Mouse (Mus musculus): ENCODE results near the gene Rasl10b.

Gene Rasl10b

GRCm38 (mm10) chr11:83409087-83409754, at the start of gene Rasl10b:
Gene Rasl10b, plus strand, starts transcription at chr11:83409137.
- DNase-seq (ENCODE audit: low spot score in 2 of 2), result no peak

- no peak for DNase-seq (ENCODE audit: low spot score in 2 of 2)
Observed at GRCm38 (mm10) chr11:83364656-83365055, 44.3 kb upstream of the Rasl10b start.

- peak in 1 of 2 experiments; percentile 35 for DNase-seq (ENCODE audit: low spot score in 2 of 2)
Observed at GRCm38 (mm10) chr11:83371267-83371666, 37.7 kb upstream of the Rasl10b start.

GRCm38 (mm10) chr11:83379745-83380341, 29.1 kb upstream of the Rasl10b start:
- no peak for DNase-seq (ENCODE audit: low spot score in 2 of 2)

GRCm38 (mm10) chr11:83382876-83383531, 25.9 kb upstream of the Rasl10b start:
- DNase-seq (ENCODE audit: low spot score in 2 of 2), result no peak

GRCm38 (mm10) chr11:83383532-83383887, 25.4 kb upstream of the Rasl10b start:
- no peak for DNase-seq (ENCODE audit: low spot score in 2 of 2)

GRCm38 (mm10) chr11:83393062-83393461, 15.9 kb upstream of the Rasl10b start:
- DNase-seq (ENCODE audit: low spot score in 2 of 2), result no peak

GRCm38 (mm10) chr11:83394802-83395439, 14.0 kb upstream of the Rasl10b start:
- DNase-seq (ENCODE audit: low spot score in 2 of 2), result no peak

GRCm38 (mm10) chr11:83397626-83398025, 11.3 kb upstream of the Rasl10b start:
- DNase-seq (ENCODE audit: low spot score in 2 of 2), result no peak

- DNase-seq (ENCODE audit: low spot score in 2 of 2), result no peak
Observed at GRCm38 (mm10) chr11:83398724-83399123, 10.2 kb upstream of the Rasl10b start.

GRCm38 (mm10) chr11:83403787-83404186, 5.2 kb upstream of the Rasl10b start:
- DNase-seq (ENCODE audit: low spot score in 2 of 2), result no peak

- no peak for DNase-seq (ENCODE audit: low spot score in 2 of 2)
Observed at GRCm38 (mm10) chr11:83406391-83406790, 2.5 kb upstream of the Rasl10b start.

GRCm38 (mm10) chr11:83408242-83408641, 695 bp upstream of the Rasl10b start:
- DNase-seq (ENCODE audit: low spot score in 2 of 2), result no peak

- no peak for DNase-seq (ENCODE audit: low spot score in 2 of 2)
Observed at GRCm38 (mm10) chr11:83409792-83410291, 905 bp downstream of the Rasl10b start.

GRCm38 (mm10) chr11:83410510-83410909, 1.6 kb downstream of the Rasl10b start:
- DNase-seq (ENCODE audit: low spot score in 2 of 2), result no peak

GRCm38 (mm10) chr11:83417080-83417479, 8.1 kb downstream of the Rasl10b start:
- no peak for DNase-seq (ENCODE audit: low spot score in 2 of 2)

GRCm38 (mm10) chr11:83417708-83418107, 8.8 kb downstream of the Rasl10b start:
- no peak for DNase-seq (ENCODE audit: low spot score in 2 of 2)

- DNase-seq (ENCODE audit: low spot score in 2 of 2), result peak; percentile 58 to 59
Observed at GRCm38 (mm10) chr11:83418566-83418965, 9.6 kb downstream of the Rasl10b start.

- DNase-seq (ENCODE audit: low spot score in 2 of 2), result no peak
Observed at GRCm38 (mm10) chr11:83420338-83420737, 11.4 kb downstream of the Rasl10b start.

GRCm38 (mm10) chr11:83421305-83421704, 12.4 kb downstream of the Rasl10b start:
- DNase-seq (ENCODE audit: low spot score in 2 of 2), result no peak

- peak in 1 of 2 experiments; percentile 77 for DNase-seq (ENCODE audit: low spot score in 2 of 2)
Observed at GRCm38 (mm10) chr11:83424681-83425080, 15.7 kb downstream of the Rasl10b start.

- no peak for DNase-seq (ENCODE audit: low spot score in 2 of 2)
Observed at GRCm38 (mm10) chr11:83426964-83427363, 18.0 kb downstream of the Rasl10b start.
